Mouse (Mus musculus) kidney, embryonic 16.5 days (tissue): ENCODE data around the gene Inca1. TPM values are rescaled to one million over a fixed set of nuclear protein-coding genes. Genes with fewer than 3 reads are reported as not detected.

Experiments
- ATAC-seq: fragments of 200-750 bp; cut with Nextera tagmentation; 2 replicates; pipeline ENCODE4 v1.8.0; 2017; ENCODE audit warnings: moderate TSS enrichment; ENCODE audit not compliant: low FRiP score, low TSS enrichment
- H3K27ac ChIP-seq: fragments of 300-500 bp; sonication (generic); 2 replicates; pipeline ENCODE4 v1.5.1; 2014; ENCODE audit warnings: low read length
- H3K27me3 ChIP-seq: fragments of 300-500 bp; sonication (generic); 2 replicates; pipeline ENCODE4 v1.6.1; 2014; ENCODE audit warnings: low read length, control low read depth, mixed read lengths; ENCODE audit not compliant: insufficient read depth
- H3K36me3 ChIP-seq: fragments of 300-500 bp; sonication (generic); 2 replicates; pipeline ENCODE4 v1.6.1; 2014; ENCODE audit warnings: low read length, control low read depth, mixed read lengths; ENCODE audit not compliant: insufficient read depth
- H3K4me1 ChIP-seq: fragments of 300-500 bp; sonication (generic); 2 replicates; pipeline ENCODE4 v1.6.1; 2014; ENCODE audit warnings: low read length, control low read depth, mixed read lengths; ENCODE audit not compliant: insufficient read depth
- H3K4me2 ChIP-seq: fragments of 300-500 bp; sonication (generic); replicated peaks from 2 replicates; pipeline ENCODE4 v1.6.1; 2014; ENCODE audit warnings: low read depth, low read length
- H3K4me3 ChIP-seq: fragments of 300-500 bp; sonication (generic); 2 replicates; pipeline ENCODE4 v1.5.1; 2014; ENCODE audit warnings: mild to moderate bottlenecking, low read length
- H3K9ac ChIP-seq: fragments of 300-500 bp; sonication (generic); replicated peaks from 2 replicates; pipeline ENCODE4 v1.6.1; 2014; ENCODE audit warnings: low read length
- H3K9me3 ChIP-seq: fragments of 300-500 bp; sonication (generic); 2 replicates; pipeline ENCODE4 v1.6.1; 2016; ENCODE audit warnings: low read length, control low read depth
- WGBS: fragments of 180-500 bp; shearing (Covaris S2); extraction: QIAGEN DNeasy Blood & Tissue Kit; methylation state at CpG from one replicate; pipeline ENCODE4 v1.1.7; 2014; 5-methylcytosine and 5-hydroxymethylcytosine counted together
- polyA plus RNA-seq: library from polyadenylated mRNA; unstranded; fragments of >200 nt; fragmentation: Nextera tagmentation; extraction: Ambion mirVana; gene quantifications from 2 replicates; pipeline ENCODE4 v1.2.1, GENCODE M21; 2015

The Inca1 gene
- polyA plus RNA-seq, 1 experiment from 2014 or later, result 1.6 TPM

DNA sequence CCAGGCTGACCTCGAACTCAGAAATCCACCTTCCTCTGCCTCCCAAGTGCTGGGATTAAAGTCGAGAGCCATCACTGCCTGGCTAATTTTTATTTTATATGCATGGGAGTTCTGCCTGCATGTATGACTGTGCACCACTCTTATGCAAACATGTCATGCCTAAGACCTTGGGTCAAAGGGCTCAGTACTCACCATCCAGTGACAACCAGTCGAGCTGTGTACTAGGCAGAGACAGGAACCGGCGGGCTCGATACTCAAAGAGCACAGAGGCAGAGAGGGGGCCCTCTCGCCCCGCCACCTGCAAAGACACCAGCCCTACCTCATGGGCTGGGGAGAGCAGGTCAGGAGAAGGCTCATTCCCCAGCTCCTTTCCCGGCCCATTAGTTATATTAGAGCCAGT is 21.9 kb downstream of the Inca1 start:
- no peaks in the 10 kb centered on the region for H3K27me3 ChIP-seq
- WGBS, result 82% methylated on average over 9 of the region's 9 CpGs
- no peak overlapping the region for H3K9ac ChIP-seq
- ATAC-seq, result no peak
- H3K9me3 ChIP-seq, result no peaks in the 10 kb centered on the region
- H3K4me3 ChIP-seq, result no peak overlapping the region
- peaks cover 27% of the 10 kb centered on the region for H3K36me3 ChIP-seq
- no peak overlapping the region for H3K4me2 ChIP-seq
- H3K4me1 ChIP-seq, result peaks cover 5% of the 10 kb centered on the region
- no peak overlapping the region for H3K27ac ChIP-seq

DNA sequence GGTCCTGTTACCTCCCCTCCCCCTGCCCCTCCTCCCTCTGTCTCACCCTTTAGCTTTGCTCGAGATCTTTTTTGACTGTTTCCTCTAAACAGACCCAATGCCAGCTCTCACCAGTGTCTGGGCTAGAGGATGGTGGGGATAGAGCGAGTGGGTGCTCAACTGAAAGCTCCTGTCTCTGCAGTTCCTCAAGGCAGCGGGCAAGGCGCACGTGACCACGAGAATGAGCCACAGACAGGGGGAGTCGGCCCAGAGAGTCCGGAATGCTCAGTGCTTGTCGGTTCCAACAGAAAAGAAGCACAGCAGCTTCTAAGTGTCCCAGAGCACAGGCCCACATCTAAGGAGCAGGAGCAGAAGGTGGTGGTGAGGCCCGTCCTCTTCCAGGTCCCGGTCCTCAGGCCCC is 25.5 kb downstream of the Inca1 start:
- no peak overlapping the region for H3K4me2 ChIP-seq
- no peak for ATAC-seq
- H3K4me1 ChIP-seq, result peaks cover 10% of the 10 kb centered on the region
- no peak overlapping the region for H3K27ac ChIP-seq
- WGBS, result 79% methylated on average over 11 of the region's 11 CpGs
- H3K4me3 ChIP-seq, result no peak overlapping the region
- no peak overlapping the region for H3K9ac ChIP-seq
- no peaks in the 10 kb centered on the region for H3K27me3 ChIP-seq
- peaks cover 20% of the 10 kb centered on the region for H3K36me3 ChIP-seq
- H3K9me3 ChIP-seq, result no peaks in the 10 kb centered on the region

DNA sequence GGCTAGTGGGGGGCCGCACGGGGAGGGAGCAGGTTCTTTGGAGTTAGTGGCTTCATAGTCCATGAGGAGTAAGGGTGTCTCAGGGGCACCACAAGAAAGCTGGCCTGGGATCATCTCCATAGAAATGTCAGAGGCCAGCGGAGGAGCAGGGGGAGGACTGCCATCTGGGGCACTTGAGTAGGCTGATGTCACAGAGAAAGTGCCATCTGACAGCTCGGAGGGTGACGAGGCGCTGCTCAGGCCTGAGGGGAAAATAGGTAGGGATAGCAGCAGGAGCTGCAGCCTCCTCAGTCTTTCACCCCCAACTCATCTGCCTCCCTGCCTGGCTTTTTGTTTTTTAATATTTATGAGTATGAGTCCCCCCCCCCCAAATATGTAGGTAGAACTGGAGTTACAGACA is 25.9 kb downstream of the Inca1 start:
- 76% methylated on average over 6 of the region's 6 CpGs for WGBS
- Histone ChIP-seq H3K9me3 (no peaks in the 10 kb centered on the region), H3K4me2 (no peak overlapping the region), H3K27me3 (no peaks in the 10 kb centered on the region), H3K4me3 (no peak overlapping the region), H3K4me1 (peaks cover 10% of the 10 kb centered on the region), H3K9ac (no peak overlapping the region), H3K27ac (no peak overlapping the region), H3K36me3 (peaks cover 16% of the 10 kb centered on the region)
- no peak for ATAC-seq

DNA sequence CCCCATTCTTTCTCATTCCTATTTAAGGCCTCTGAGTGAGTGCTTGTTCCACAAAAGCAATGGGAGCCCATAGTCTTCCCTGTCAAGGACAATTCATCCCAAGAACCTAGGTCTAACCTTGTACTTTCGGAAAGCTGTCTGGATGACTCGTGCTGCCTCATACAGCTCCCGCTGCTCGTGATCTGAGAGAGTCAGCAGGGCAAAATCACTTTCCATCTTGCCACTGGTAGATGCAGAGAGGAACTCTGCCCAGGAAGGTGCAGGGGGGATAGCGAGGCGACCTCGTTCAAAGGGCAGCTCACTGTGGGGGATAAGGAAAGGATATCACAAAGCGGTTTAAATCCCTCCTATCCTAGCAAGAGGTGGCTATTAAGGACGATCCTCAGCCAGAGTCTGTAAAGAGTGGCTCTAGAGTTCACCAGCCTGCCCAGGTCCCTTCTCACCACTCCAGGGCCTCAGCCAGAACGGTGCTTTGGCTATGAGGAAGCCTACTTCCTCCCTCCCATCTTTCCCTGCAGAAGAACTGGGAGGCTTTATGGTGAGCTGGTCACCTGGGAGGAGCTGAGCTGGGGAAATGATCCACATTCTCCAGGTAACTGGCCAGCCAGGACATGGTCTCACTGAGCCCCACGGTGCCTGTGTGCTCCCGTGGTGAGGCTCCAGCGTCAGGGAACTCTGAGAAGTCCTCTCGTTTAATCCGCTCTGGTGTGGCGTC is 28.5 kb downstream of the Inca1 start:
- WGBS, result 88% methylated on average over 16 of the region's 16 CpGs
- Histone ChIP-seq H3K4me1 (peaks cover 24% of the 10 kb centered on the region), H3K4me3 (no peak overlapping the region), H3K9ac (no peak overlapping the region), H3K9me3 (no peaks in the 10 kb centered on the region), H3K36me3 (peaks cover 18% of the 10 kb centered on the region), H3K27ac (no peak overlapping the region), H3K4me2 (no peak overlapping the region), H3K27me3 (no peaks in the 10 kb centered on the region)
- no peak for ATAC-seq

DNA sequence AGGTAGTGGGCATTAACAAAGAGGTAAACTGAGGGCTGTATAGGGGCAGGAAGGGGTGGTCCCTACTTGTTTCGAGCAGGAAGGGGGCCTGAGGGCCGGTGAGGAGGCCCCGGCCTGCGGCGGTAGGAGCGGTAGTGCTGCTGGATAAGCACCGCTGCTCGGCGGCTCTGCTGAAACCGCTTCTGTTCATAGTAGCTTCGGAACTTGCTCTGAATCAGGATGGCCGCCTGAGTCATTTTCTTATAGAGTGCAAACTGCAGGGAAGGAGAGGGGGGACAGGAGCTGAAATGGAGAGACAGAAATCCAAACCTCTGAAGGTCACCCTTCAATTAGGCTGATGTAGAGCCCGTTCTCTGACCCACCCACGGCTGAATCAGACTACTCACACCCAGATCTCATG is 29.5 kb downstream of the Inca1 start:
- Histone ChIP-seq H3K9me3 (no peaks in the 10 kb centered on the region), H3K4me1 (peaks cover 24% of the 10 kb centered on the region), H3K4me2 (peak overlapping the region; percentile 89), H3K4me3 (peak overlapping the region; percentile 75), H3K9ac (peak overlapping the region; percentile 91), H3K27me3 (no peaks in the 10 kb centered on the region), H3K27ac (peak overlapping the region; percentile 99), H3K36me3 (peaks cover 19% of the 10 kb centered on the region)
- 35% methylated on average over 14 of the region's 14 CpGs for whole genome bisulfite sequencing
- ATAC-seq, result no peak

DNA sequence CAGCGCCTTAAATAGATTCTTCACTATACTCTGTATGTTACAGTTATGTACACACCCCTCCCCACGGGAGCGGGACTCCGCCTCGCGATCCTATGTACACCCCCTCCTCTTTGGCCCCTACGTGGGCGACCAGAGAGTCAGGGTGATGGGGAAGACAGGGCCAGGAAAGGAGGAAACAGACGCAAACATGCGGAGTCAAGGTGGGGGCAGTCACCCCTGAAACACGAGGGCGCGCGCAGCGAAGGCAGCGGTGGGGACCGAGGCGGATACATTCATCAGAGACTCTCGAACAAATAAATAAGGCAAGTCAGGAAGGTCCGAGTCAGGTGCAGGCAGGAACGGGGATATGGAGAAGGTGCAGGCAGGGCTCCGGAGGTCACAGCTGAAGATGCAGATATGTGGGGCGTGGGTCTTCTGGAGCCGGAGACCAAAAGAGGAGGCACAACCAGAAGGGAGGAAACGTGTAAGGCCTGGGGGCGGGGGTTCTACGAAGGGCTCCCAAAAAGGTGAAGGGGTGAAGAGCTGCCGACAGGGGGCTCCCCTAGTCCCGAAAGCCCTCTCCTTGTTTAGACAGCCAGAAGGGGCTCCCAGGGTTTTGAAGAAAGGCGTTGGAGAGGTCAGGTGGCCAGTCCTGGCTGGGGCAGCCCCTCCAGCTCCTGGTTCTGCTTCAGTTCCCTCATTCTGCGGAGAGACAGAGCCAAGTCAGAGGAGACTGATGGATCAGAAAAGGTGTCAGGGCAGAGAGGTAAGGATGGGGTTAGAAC is 30.2 kb downstream of the Inca1 start:
- under 1% methylated on average over 31 of the region's 31 CpGs for WGBS
- peak overlapping the region; percentile 99 for H3K27ac ChIP-seq
- H3K9me3 ChIP-seq, result no peaks in the 10 kb centered on the region
- peak overlapping the region; percentile 91 for H3K9ac ChIP-seq
- peaks cover 24% of the 10 kb centered on the region for H3K36me3 ChIP-seq
- peaks cover 24% of the 10 kb centered on the region for H3K4me1 ChIP-seq
- H3K27me3 ChIP-seq, result no peaks in the 10 kb centered on the region
- peak overlapping the region; percentile 75 for H3K4me3 ChIP-seq
- peak; percentile 23 for ATAC-seq
- peak overlapping the region; percentile 89 for H3K4me2 ChIP-seq

DNA sequence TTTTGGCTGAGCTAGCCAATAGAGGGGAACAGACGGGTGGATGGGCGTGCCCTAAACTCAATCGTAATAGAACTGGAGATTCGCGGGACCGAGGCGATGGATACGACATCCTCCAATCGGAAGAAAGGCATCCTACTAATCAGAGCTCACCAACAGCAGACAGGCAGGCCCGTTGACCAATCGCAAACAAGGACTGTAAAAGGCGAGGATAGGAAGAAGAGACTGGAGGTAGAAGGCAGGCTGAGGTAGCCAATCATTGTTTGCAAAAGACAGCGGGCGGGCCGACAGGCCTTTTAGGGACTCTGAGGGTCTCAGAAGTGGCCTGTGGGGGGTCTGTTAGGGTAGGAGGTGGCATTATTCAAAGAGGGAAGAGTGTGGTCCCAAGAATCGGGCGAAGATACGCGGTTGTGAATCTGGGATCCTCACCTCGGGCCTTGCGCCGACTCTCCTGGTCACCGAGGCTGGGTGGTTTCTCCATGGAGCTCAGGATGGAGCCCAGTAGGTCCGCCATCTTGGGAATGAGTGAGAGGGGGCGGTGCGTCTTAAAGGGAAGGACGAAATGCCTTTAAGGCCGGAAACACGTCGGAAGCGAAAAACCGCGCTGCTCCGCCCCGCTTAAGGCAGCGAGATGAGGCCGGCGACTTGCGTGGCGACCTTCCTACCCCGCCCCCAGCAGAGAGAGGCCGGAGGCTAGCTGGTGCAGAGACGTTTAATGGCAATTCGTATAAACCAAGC is 31.0 kb downstream of the Inca1 start, which contains the start of gene Spag7:
Gene Spag7, minus strand, starts transcription at position 646 of the 735 bp plus-strand sequence.
- Histone ChIP-seq H3K4me3 (peak within 1 kb of the TSS; percentile 75), H3K4me1 (peaks cover 24% of the 10 kb centered on the region), H3K27ac (peak within 1 kb of the TSS; percentile 99), H3K9me3 (no peaks in the 10 kb centered on the region), H3K27me3 (no peaks in the 10 kb centered on the region), H3K36me3 (peaks cover 26% of the 10 kb centered on the region), H3K9ac (peak within 1 kb of the TSS; percentile 91), H3K4me2 (peak within 1 kb of the TSS; percentile 89)
- peak; percentile 97 for ATAC-seq
- WGBS, result under 1% methylated on average over 44 of the region's 44 CpGs

DNA sequence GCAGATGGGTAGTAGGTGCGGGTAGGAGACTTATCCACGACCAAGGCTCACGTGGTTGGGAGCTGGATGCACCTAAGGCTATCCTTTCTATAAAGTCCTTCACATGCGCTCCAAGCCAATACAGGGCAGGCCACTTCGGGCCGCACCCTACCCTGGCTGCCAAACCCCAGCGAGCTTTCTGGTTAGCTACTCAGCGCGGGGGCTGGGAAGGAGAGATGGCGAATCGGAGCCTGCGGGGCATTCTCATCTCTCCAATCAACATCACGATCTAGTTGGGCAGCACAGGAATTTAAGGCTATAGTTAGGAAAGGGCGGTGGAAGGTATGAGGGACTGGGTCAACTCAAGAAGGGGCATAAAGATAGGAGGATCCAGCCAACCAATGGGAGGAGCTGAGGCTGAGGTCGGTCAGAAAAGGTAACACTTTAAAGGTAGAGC is 31.6 kb downstream of the Inca1 start:
- ATAC-seq, result peak; percentile 63; the same call in 1 of the 2 replicates
- Histone ChIP-seq H3K36me3 (peaks cover 27% of the 10 kb centered on the region), H3K27me3 (no peaks in the 10 kb centered on the region), H3K27ac (peak overlapping the region; percentile 99), H3K4me1 (peaks cover 24% of the 10 kb centered on the region), H3K9ac (peak overlapping the region; percentile 72), H3K9me3 (no peaks in the 10 kb centered on the region), H3K4me3 (peak overlapping the region; percentile 75), H3K4me2 (peak overlapping the region; percentile 89)
- under 1% methylated on average over 15 of the region's 15 CpGs for WGBS

DNA sequence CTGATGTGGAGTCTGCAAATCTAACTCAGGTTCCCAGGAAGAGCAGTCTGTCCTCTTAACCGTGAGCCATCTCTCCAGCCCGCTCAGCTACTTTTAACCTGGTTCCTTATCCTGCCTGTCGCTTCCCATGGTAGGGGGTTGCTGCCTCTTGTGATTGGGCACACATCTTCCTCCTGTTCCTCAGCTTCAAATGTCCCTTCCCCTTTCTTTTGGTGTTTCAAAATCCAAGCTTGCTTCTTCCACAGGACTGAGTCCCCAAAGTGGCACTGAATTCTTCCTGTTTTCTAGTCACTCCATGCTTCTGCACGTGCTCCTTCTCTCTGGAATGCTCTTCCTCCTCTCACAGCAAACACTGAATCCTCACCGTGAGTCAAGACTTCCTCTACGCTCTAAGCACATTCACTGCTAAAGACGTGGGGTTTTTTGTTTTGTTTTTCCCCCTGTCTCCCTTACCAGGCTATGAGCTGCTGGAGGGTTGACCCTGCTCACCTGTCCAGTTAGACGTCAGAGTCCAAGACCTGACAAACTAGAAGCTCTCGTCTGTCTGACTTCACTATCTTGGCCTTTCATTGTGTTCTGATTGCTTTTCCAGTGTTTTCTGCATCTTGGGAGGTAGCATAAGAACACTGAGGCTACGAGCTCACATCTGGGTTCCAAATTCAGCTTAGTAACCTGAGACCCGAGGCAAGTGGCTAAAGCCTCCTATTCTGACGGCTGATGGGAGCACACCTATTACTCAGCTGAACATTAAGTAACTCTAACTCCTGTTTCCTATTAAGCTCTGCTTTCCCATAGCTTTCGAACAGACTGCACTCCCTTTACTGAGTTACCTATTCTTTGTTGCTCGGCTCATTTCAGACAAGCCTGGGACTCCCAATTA is 32.4 kb downstream of the Inca1 start:
- H3K27me3 ChIP-seq, result no peaks in the 10 kb centered on the region
- peak overlapping the region; percentile 75 for H3K4me3 ChIP-seq
- peak overlapping the region; percentile 72; the same call in 1 of the 2 replicates for H3K9ac ChIP-seq
- no peaks in the 10 kb centered on the region for H3K9me3 ChIP-seq
- no peak for ATAC-seq
- peaks cover 35% of the 10 kb centered on the region for H3K36me3 ChIP-seq
- H3K4me2 ChIP-seq, result peak overlapping the region; percentile 89
- peak overlapping the region; percentile 99 for H3K27ac ChIP-seq
- H3K4me1 ChIP-seq, result peaks cover 24% of the 10 kb centered on the region
- WGBS, result 56% methylated on average over 14 of the region's 14 CpGs
